Mouse (Mus musculus) thymus, postnatal 0 days (tissue): ENCODE results near the gene Olfr791. TPM values are rescaled to one million over a fixed set of nuclear protein-coding genes. Genes with fewer than 3 reads are reported as not detected.

Experiments used
- DNase-seq: peaks from one replicate; pipeline ENCODE4 v3.0.0-alpha.2; 2015; ENCODE audit warnings: low spot score
- polyA plus RNA-seq: library from polyadenylated mRNA; unstranded; fragments of >200 nt; fragmentation: Nextera tagmentation; extraction: Ambion mirVana; gene quantifications from 2 replicates; pipeline ENCODE4 v1.2.1, GENCODE M21; 2015

Gene Olfr791
- not detected in 2 replicates for polyA plus RNA-seq

DNA sequence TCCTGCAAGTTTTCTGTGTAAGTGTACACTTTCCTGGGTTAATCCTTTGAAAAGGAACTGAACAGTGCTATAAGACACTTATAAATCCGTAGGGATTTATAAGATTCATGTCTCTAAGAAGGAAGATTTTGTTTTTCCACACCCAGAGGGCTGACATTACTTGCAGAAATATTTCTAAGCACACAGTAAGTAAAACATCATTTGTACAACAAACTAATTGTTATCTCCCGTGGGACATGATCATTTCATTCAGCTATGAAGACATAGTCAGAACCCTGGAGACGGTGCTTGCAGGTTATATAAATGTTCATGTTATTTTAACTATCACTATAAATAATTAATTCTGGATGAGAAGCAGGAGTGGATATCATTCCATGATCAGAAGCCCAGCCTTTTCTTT is at the start of gene Olfr791:
Gene Olfr791, plus strand, starts transcription at position 301 of the 400 bp plus-strand sequence.
- DNase-seq = no peak

GRCm38 (mm10) chr10:129473256-129473655 is 48.3 kb upstream of the Olfr791 start:
- DNase-seq = no peak

DNA sequence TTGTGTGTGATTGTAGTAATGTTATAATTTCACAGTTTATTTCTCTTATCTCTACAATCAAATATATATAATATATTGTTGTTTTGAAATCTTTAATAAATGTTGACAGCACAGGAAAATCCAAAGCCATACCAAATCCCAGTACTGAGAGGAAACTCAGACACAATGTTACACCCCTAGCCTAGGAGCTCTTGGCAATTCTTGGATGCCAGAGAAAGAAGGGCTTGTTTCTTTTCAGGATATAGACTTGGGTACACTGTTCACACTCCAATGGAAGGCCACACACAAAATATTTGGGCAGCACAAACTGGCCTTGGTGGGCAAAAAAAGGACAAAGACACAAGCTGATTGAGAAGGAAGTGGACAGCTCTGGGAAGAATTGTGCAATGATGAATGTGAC is 47.9 kb upstream of the Olfr791 start:
- no peak for DNase-seq

GRCm38 (mm10) chr10:129484452-129484851 is 37.1 kb upstream of the Olfr791 start, which contains the start of gene Olfr789:
Gene Olfr789 (plus strand): TSS chr10:129484752.
- DNase-seq = no peak

DNA sequence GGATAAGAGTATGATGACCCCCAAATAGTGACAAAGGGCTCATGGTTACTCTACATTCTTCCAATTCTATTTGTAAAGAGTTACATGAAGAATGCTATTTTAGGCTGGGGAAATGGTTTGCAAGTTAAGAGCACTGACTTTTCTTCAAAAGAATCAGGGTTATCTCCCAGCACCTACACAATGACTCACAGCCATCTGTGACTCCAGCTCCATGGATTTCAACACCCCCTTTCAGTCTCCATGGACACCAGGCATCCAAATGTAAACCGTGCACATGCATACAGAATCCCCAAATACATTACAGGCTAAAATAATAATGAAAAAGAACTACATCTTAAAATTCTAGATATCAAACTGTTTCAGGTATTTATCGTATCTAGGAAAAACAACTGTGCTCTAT is 31.5 kb upstream of the Olfr791 start:
- no peak for DNase-seq

GRCm38 (mm10) chr10:129498192-129498591 is 23.4 kb upstream of the Olfr791 start, which contains the start of gene Olfr790:
Gene Olfr790 (plus strand): TSS chr10:129498492.
- no peak for DNase-seq

GRCm38 (mm10) chr10:129538862-129539261 is 17.3 kb downstream of the Olfr791 start, which contains the start of gene Olfr792:
Gene Olfr792 (plus strand): TSS chr10:129539162.
- DNase-seq = no peak

- no peak for DNase-seq
Measured at GRCm38 (mm10) chr10:129549354-129549753, 27.8 kb downstream of the Olfr791 start.

GRCm38 (mm10) chr10:129567355-129567754 is 45.8 kb downstream of the Olfr791 start, which contains the start of gene Olfr794:
Gene Olfr794 (plus strand): TSS chr10:129567655.
- no peak for DNase-seq

GRCm38 (mm10) chr10:129577066-129577465 is 55.5 kb downstream of the Olfr791 start:
- DNase-seq = no peak

Other genes with a start within 250 kb of the Olfr791 start
- not detected in 2 replicates for gene Olfr780, start 203.7 kb upstream of the Olfr791 start, polyA plus RNA-seq
- not detected in 2 replicates for gene Olfr781, start 192.9 kb upstream of the Olfr791 start, polyA plus RNA-seq
- not detected in 2 replicates for gene Olfr782, start 172.9 kb upstream of the Olfr791 start, polyA plus RNA-seq
- 0.05 and 0.08 TPM in 2 replicates for gene Olfr784, start 137.7 kb upstream of the Olfr791 start, polyA plus RNA-seq
- not detected in 2 replicates for gene Olfr785, start 116.4 kb upstream of the Olfr791 start, polyA plus RNA-seq
- gene Olfr786, start 94.5 kb upstream of the Olfr791 start, polyA plus RNA-seq = not detected in 2 replicates
- not detected in 2 replicates for gene Olfr787, start 59.9 kb upstream of the Olfr791 start, polyA plus RNA-seq
- not detected in 2 replicates for gene Olfr788, start 50.8 kb upstream of the Olfr791 start, polyA plus RNA-seq
- gene Olfr789, start 37.0 kb upstream of the Olfr791 start, polyA plus RNA-seq = not detected in 2 replicates
- gene Olfr790, start 23.3 kb upstream of the Olfr791 start, polyA plus RNA-seq = not detected in 2 replicates
- gene Olfr792, start 17.4 kb downstream of the Olfr791 start, polyA plus RNA-seq = not detected in 2 replicates
- gene Olfr794, start 45.9 kb downstream of the Olfr791 start, polyA plus RNA-seq = not detected in 2 replicates
- not detected in 2 replicates for gene Olfr796, start 90.8 kb downstream of the Olfr791 start, polyA plus RNA-seq
- not detected in 2 replicates for gene Olfr798, start 106.1 kb downstream of the Olfr791 start, polyA plus RNA-seq
- not detected in 2 replicates for gene Olfr799, start 115.7 kb downstream of the Olfr791 start, polyA plus RNA-seq
- not detected in 2 replicates for gene Olfr800, start 135.9 kb downstream of the Olfr791 start, polyA plus RNA-seq
- not detected in 2 replicates for gene Olfr801, start 152.1 kb downstream of the Olfr791 start, polyA plus RNA-seq
- 0.05 and 0.09 TPM in 2 replicates for gene Olfr802, start 166.4 kb downstream of the Olfr791 start, polyA plus RNA-seq
- gene Olfr803, start 172.5 kb downstream of the Olfr791 start, polyA plus RNA-seq = not detected in 2 replicates
- not detected in 2 replicates for gene Olfr804, start 181.4 kb downstream of the Olfr791 start, polyA plus RNA-seq
- not detected in 2 replicates for gene Olfr805, start 207.6 kb downstream of the Olfr791 start, polyA plus RNA-seq
- gene Olfr806, start 220.1 kb downstream of the Olfr791 start, polyA plus RNA-seq = not detected in 2 replicates
- not detected in 2 replicates for gene Olfr807, start 236.0 kb downstream of the Olfr791 start, polyA plus RNA-seq
- gene Olfr808, start 243.7 kb downstream of the Olfr791 start, polyA plus RNA-seq = not detected in 2 replicates